Mouse (Mus musculus): ENCODE data around the gene Ap2a1. TPM values are rescaled to one million over a fixed set of nuclear protein-coding genes. Genes with fewer than 3 reads are reported as not detected.

Ap2a1 gene
- polyA plus RNA-seq, 1 experiment from 2014 or later, result 74.8 TPM

DNA sequence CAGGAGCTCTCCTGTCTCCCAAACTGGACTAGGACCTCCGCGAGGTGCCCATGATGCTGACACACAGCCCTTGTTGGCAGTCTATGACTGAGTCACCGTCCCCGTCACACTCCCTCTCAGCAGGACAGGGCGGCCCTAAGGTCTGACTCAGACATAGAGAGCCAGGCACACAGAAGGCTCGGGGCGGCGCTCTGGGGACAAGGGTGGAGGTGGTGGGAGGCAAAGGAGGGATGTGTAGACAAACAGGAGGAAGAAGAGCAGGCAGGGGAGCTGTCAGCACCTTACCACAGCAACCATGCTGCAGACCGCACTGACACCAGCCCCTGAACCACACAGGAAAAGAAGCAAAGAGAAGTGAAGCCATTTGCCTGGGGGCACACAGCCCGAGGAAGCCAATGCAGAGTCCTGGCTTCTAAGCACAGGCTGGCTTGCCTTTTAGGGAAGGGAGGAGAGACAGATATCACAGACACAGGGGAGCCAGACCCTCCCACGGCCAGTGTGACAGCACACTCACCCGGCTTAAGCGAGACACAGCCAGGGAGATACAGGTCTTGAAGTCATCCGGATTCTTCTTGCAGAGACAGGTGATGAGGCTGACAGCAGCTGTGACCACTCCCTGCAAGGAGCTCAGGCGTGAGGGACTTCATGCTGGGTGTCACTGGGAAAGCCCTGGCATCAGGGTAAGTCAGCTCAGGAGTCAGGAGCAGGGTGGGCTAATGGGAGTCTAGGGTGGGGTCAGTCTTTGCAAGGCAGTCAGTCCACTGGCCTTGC lies 20.4 kb downstream of the Ap2a1 start:
- DNase-seq (ENCODE audit: low spot score, missing footprints), result no peak
- 93% methylated on average over 15 of the region's 15 CpGs for WGBS
- Histone ChIP-seq H3K27ac (ENCODE audit: low read depth, low read length) (no peak overlapping the region), H3K36me3 (ENCODE audit: control insufficient read depth, insufficient read depth, low read length) (peaks cover 20% of the 10 kb centered on the region), H3K9me3 (ENCODE audit: control insufficient read depth, low read length) (no peaks in the 10 kb centered on the region), H3K4me1 (ENCODE audit: control insufficient read depth, insufficient read depth, low read length) (no peaks in the 10 kb centered on the region), H3K27me3 (ENCODE audit: control insufficient read depth, insufficient read depth, low read length) (no peaks in the 10 kb centered on the region), H3K9ac (ENCODE audit: low read length) (no peak overlapping the region), H3K4me2 (no peak overlapping the region), H3K4me3 (ENCODE audit: low read depth, low read length) (no peak overlapping the region)
- no peak for ATAC-seq (ENCODE audit: low FRiP score)

DNA sequence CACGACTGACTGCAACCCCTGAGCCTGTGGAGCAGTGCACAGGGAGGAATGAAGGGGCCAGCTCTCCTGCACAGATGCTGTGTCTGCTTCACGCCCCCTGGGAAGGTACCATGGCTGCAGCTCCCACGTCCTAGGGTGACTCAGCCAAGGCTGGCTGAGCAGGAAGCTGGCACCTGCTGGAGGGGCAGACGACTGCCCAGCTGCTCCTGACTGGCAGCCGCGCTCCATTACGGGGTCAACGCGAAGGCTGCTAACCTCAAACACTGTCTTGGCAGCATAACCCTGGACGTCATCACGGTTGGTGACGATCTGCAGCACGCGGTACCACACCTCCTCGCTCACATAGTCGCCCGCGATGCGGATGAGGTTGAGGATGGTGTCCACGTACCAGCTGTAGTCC lies 23.9 kb downstream of the Ap2a1 start:
- DNase-seq (ENCODE audit: low spot score, missing footprints), result no peak
- 94% methylated on average over 20 of the region's 20 CpGs for WGBS
- Histone ChIP-seq H3K4me2 (no peak overlapping the region), H3K9ac (ENCODE audit: low read length) (no peak overlapping the region), H3K27me3 (ENCODE audit: control insufficient read depth, insufficient read depth, low read length) (no peaks in the 10 kb centered on the region), H3K9me3 (ENCODE audit: control insufficient read depth, low read length) (no peaks in the 10 kb centered on the region), H3K4me1 (ENCODE audit: control insufficient read depth, insufficient read depth, low read length) (peaks cover 11% of the 10 kb centered on the region), H3K27ac (ENCODE audit: low read depth, low read length) (no peak overlapping the region), H3K4me3 (ENCODE audit: low read depth, low read length) (no peak overlapping the region), H3K36me3 (ENCODE audit: control insufficient read depth, insufficient read depth, low read length) (peaks cover 21% of the 10 kb centered on the region)
- no peak for ATAC-seq (ENCODE audit: low FRiP score)

DNA sequence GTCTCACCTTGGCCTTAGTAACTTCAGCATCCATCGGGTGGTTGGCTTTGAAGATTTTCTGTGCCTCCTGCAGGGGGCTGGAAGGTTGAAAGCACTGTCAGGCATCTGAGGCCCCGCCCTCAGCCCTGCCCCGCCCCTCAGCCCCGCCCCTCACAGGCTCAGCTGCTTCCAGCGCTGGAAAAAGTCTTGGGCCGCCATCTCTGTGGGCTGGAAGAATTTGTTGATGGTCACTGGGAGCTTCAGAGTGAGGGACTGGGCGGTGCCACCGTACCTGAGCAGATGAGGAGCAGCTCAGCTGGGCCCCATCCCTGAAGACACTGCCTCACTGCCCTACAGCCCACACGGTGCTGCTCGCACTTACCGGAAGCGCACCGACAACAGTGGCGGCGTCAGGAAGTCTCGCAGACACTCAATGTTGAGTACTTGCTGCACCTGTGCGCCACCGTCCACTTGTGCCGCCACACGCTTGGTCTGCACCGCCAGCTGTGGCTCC lies 28.0 kb downstream of the Ap2a1 start:
- peak overlapping the region; percentile 32; the same call in 1 of the 2 replicates for H3K27ac ChIP-seq (ENCODE audit: low read depth, low read length)
- 20% methylated on average over 21 of the region's 21 CpGs for WGBS
- peak overlapping the region; percentile 44 for H3K4me2 ChIP-seq
- peaks cover 26% of the 10 kb centered on the region for H3K4me1 ChIP-seq (ENCODE audit: control insufficient read depth, insufficient read depth, low read length)
- H3K27me3 ChIP-seq (ENCODE audit: control insufficient read depth, insufficient read depth, low read length), result no peaks in the 10 kb centered on the region
- peaks cover 16% of the 10 kb centered on the region for H3K36me3 ChIP-seq (ENCODE audit: control insufficient read depth, insufficient read depth, low read length)
- DNase-seq (ENCODE audit: low spot score, missing footprints), result peak; percentile 96
- peak overlapping the region; percentile 17; the same call in 1 of the 2 replicates for H3K4me3 ChIP-seq (ENCODE audit: low read depth, low read length)
- no peaks in the 10 kb centered on the region for H3K9me3 ChIP-seq (ENCODE audit: control insufficient read depth, low read length)
- H3K9ac ChIP-seq (ENCODE audit: low read length), result peak overlapping the region; percentile 40
- ATAC-seq (ENCODE audit: low FRiP score), result peak; percentile 31

DNA sequence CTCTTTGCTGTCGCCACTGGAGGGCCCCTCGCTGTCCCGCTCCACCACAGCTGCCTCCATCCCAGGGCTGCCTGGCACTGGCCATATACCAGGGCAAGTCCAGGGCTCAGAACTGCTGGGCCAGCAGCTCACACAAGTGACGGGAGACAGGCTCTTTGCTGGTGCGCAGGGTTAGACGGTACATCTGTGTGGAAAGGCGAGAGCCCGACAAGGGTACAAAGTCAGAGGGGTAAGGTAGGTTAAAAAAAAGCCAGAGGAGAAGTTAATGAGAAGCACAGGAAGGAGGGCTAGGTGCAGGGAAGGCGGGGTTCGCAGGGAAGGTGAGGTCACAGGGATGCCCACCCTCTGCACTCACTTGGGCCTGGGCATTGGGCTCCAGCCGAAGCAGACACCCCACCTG lies 28.7 kb downstream of the Ap2a1 start:
- 86% methylated on average over 11 of the region's 11 CpGs for WGBS

GRCm38 (mm10) chr7:44898607-44899006 lies 30.7 kb downstream of the Ap2a1 start:
- peaks cover 7% of the 10 kb centered on the region; the same call in 1 of the 2 replicates for H3K36me3 ChIP-seq (ENCODE audit: control insufficient read depth, insufficient read depth, low read length)
- peaks cover 43% of the 10 kb centered on the region for H3K4me1 ChIP-seq (ENCODE audit: control insufficient read depth, insufficient read depth, low read length)
- H3K9me3 ChIP-seq (ENCODE audit: control insufficient read depth, low read length), result no peaks in the 10 kb centered on the region
- H3K4me2 ChIP-seq, result peak overlapping the region; percentile 11; the same call in 1 of the 2 replicates
- WGBS, result 38% methylated on average over 19 of the region's 19 CpGs
- H3K27me3 ChIP-seq (ENCODE audit: control insufficient read depth, insufficient read depth, low read length), result no peaks in the 10 kb centered on the region
- peak overlapping the region; percentile 34; the same call in 1 of the 2 replicates for H3K9ac ChIP-seq (ENCODE audit: low read length)
- ATAC-seq (ENCODE audit: low FRiP score) (no peak), DNase-seq (ENCODE audit: low spot score, missing footprints) (peak; percentile 88)
- H3K27ac ChIP-seq (ENCODE audit: low read depth, low read length), result 0 out of 2 replicates have a peak overlapping the region, but pooled peaks have one; percentile 6
- no peak overlapping the region for H3K4me3 ChIP-seq (ENCODE audit: low read depth, low read length)

More for the DNA sequence above, 28.7 kb downstream of the Ap2a1 start:
- ATAC-seq (ENCODE audit: low FRiP score) (no peak), DNase-seq (ENCODE audit: low spot score, missing footprints) (no peak)
- H3K9me3 ChIP-seq (ENCODE audit: control insufficient read depth, low read length), result no peaks in the 10 kb centered on the region
- H3K4me1 ChIP-seq (ENCODE audit: control insufficient read depth, insufficient read depth, low read length), result peaks cover 26% of the 10 kb centered on the region
- H3K9ac ChIP-seq (ENCODE audit: low read length), result no peak overlapping the region
- no peak overlapping the region; the same call in 1 of the 2 replicates for H3K4me2 ChIP-seq
- peaks cover 12% of the 10 kb centered on the region for H3K36me3 ChIP-seq (ENCODE audit: control insufficient read depth, insufficient read depth, low read length)
- peak overlapping the region; percentile 32; the same call in 1 of the 2 replicates for H3K27ac ChIP-seq (ENCODE audit: low read depth, low read length)
- no peaks in the 10 kb centered on the region for H3K27me3 ChIP-seq (ENCODE audit: control insufficient read depth, insufficient read depth, low read length)
- H3K4me3 ChIP-seq (ENCODE audit: low read depth, low read length), result no peak overlapping the region

- Histone ChIP-seq H3K4me3 (ENCODE audit: low read depth, low read length) (peak overlapping the region; percentile 58), H3K4me2 (peak overlapping the region; percentile 68), H3K27ac (ENCODE audit: low read depth, low read length) (peak overlapping the region; percentile 81; the same call in 1 of the 2 replicates), H3K27me3 (ENCODE audit: control insufficient read depth, insufficient read depth, low read length) (no peaks in the 10 kb centered on the region), H3K9ac (ENCODE audit: low read length) (peak overlapping the region; percentile 81), H3K36me3 (ENCODE audit: control insufficient read depth, insufficient read depth, low read length) (0 out of 2 replicates have a peak, but pooled peaks cover 4% of the 10 kb centered on the region), H3K9me3 (ENCODE audit: control insufficient read depth, low read length) (no peaks in the 10 kb centered on the region), H3K4me1 (ENCODE audit: control insufficient read depth, insufficient read depth, low read length) (peaks cover 48% of the 10 kb centered on the region)
- DNase-seq (ENCODE audit: low spot score, missing footprints) (no peak), ATAC-seq (ENCODE audit: low FRiP score) (no peak)
- WGBS, result 36% methylated on average over 10 of the region's 10 CpGs
These were observed 32.8 kb downstream of the Ap2a1 start for GRCm38 (mm10) chr7:44896499-44896898.

DNA sequence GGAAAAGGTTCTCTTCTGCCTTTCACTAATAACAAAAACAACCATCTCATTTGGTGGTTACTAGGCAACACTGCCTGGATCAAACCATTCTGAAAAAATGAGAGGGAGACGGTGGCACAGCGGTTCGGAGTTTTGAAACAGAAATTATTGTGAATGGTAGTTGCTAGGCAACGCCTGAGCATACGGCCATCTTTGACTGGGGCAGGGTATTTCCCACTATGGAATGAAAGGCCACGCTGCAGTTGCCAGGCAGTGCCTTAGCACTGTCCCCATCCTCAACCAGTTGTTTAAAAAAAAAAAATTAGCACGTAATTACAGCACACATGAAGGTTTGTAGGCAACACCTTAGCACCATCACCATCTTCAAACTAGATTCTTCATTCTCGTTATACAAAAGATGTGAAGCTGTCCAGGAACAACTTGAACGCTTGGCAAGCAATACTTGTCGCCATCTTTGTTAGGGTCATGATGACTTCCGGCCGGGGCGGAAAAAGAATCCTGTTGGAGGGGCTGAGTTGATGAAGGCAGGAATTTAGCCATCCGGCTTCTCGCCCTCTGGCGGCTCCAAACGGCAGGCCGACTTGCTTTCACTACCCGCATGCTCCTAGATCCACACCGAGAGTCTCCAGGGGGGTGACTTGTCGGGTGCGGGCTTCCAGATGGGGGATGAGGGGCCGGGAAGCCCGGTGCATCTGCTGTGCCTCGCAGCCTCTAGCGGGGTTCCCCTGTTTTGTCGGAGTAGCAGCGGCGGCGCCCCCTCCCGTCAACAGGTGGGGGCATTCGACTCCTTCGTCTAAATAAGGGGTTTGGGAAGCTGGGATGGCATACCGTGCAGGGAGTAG lies 33.5 kb downstream of the Ap2a1 start, which contains the start of gene Fuz:
Gene Fuz, plus strand, starts transcription at position 487 of the 842 bp plus-strand sequence.
- H3K9ac ChIP-seq (ENCODE audit: low read length), result peak within 1 kb of the TSS; percentile 81
- H3K27ac ChIP-seq (ENCODE audit: low read depth, low read length), result peak within 1 kb of the TSS; percentile 81
- H3K4me1 ChIP-seq (ENCODE audit: control insufficient read depth, insufficient read depth, low read length), result peaks cover 48% of the 10 kb centered on the region
- no peaks in the 10 kb centered on the region for H3K27me3 ChIP-seq (ENCODE audit: control insufficient read depth, insufficient read depth, low read length)
- under 1% methylated on average over 34 of the region's 34 CpGs for WGBS
- ATAC-seq (ENCODE audit: low FRiP score), result peak; percentile 74
- H3K9me3 ChIP-seq (ENCODE audit: control insufficient read depth, low read length), result no peaks in the 10 kb centered on the region
- H3K4me3 ChIP-seq (ENCODE audit: low read depth, low read length), result peak within 1 kb of the TSS; percentile 58
- peak within 1 kb of the TSS; percentile 68 for H3K4me2 ChIP-seq
- H3K36me3 ChIP-seq (ENCODE audit: control insufficient read depth, insufficient read depth, low read length), result peaks cover 4% of the 10 kb centered on the region; the same call in 1 of the 2 replicates
- DNase-seq (ENCODE audit: low spot score, missing footprints), result peak; percentile 99

DNA sequence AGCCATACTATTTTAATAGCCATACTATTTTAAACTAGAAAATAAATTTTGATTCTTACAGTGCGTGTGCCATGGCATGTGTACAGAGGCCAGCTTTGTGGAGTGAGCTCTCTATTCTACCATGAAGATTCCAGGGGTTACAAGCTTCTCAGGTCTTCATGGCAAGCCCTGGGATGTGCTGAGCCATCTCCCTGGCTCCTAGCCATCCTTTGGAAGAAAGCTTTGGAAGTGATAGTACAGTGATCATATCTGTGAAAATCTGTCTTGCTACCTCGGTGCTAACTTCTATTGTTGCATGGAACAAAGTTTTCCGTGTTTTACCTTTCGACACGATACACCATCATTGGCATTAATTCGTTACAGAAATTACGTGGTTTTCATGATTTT lies 34.1 kb downstream of the Ap2a1 start:
- Histone ChIP-seq H3K9ac (ENCODE audit: low read length) (no peak overlapping the region; the same call in 1 of the 2 replicates), H3K9me3 (ENCODE audit: control insufficient read depth, low read length) (no peaks in the 10 kb centered on the region), H3K27me3 (ENCODE audit: control insufficient read depth, insufficient read depth, low read length) (no peaks in the 10 kb centered on the region), H3K4me2 (peak overlapping the region; percentile 68), H3K36me3 (ENCODE audit: control insufficient read depth, insufficient read depth, low read length) (peaks cover 4% of the 10 kb centered on the region; the same call in 1 of the 2 replicates), H3K4me3 (ENCODE audit: low read depth, low read length) (peak overlapping the region; percentile 58), H3K27ac (ENCODE audit: low read depth, low read length) (peak overlapping the region; percentile 81), H3K4me1 (ENCODE audit: control insufficient read depth, insufficient read depth, low read length) (peaks cover 53% of the 10 kb centered on the region)
- DNase-seq (ENCODE audit: low spot score, missing footprints) (no peak), ATAC-seq (ENCODE audit: low FRiP score) (no peak)
- 42% methylated on average over 7 of the region's 7 CpGs for WGBS

All from midbrain, embryonic 11.5 days (tissue).